Mouse (Mus musculus) G1E (cell line): Measurements from ENCODE around the gene Atl2. TPM values are rescaled to one million over a fixed set of nuclear protein-coding genes. Genes with fewer than 3 reads are reported as not detected.

ENCODE experiments used
- ATAC-seq: 2 replicates; pipeline ENCODE4 v1.8.0; 2016; ENCODE audit warnings: mild to moderate bottlenecking; ENCODE audit not compliant: insufficient number of reproducible peaks, poor library complexity, low FRiP score, severe bottlenecking; ENCODE audit errors: extremely low read depth
- DNase-seq: peaks from one replicate; pipeline ENCODE4 v3.0.0; 2012; ENCODE audit warnings: low spot score
- H3K27me3 ChIP-seq: 2 replicates; pipeline ENCODE4 v1.6.1; 2012; ENCODE audit warnings: mild to moderate bottlenecking, low read length, inconsistent platforms; ENCODE audit not compliant: insufficient read depth
- H3K36me3 ChIP-seq: replicated peaks from 2 replicates; pipeline ENCODE3; 2012; ENCODE audit warnings: mild to moderate bottlenecking, inconsistent platforms
- H3K4me1 ChIP-seq: 2 replicates; pipeline ENCODE4 v1.6.1; 2012; ENCODE audit warnings: low read depth, low read length, inconsistent platforms, mixed read lengths; ENCODE audit not compliant: insufficient read depth
- H3K4me3 ChIP-seq: 2 replicates; pipeline ENCODE4 v1.5.1; 2012; ENCODE audit warnings: low read depth, mild to moderate bottlenecking, inconsistent platforms, low read length, moderate library complexity, mixed read lengths
- H3K9me3 ChIP-seq: replicated peaks from 2 replicates; pipeline ENCODE4 v1.6.1; 2012; ENCODE audit warnings: inconsistent platforms
- CTCF ChIP-seq: IDR thresholded peaks from 2 replicates; pipeline ENCODE4 v1.5.1; 2012; ENCODE audit warnings: low read depth, low read length, inconsistent platforms, mixed read lengths
- GATA1 ChIP-seq: IDR thresholded peaks from 2 replicates; pipeline ENCODE4 v1.6.1; 2012; ENCODE audit warnings: borderline replicate concordance, low read length, inconsistent platforms, mixed read lengths
- GATA2 ChIP-seq: IDR thresholded peaks from 2 replicates; pipeline ENCODE4 v1.6.1; 2012; ENCODE audit warnings: low read depth, low read length, inconsistent platforms, borderline replicate concordance
- POLR2AphosphoS5 ChIP-seq: IDR thresholded peaks from 2 replicates; pipeline ENCODE4 v1.6.1; 2012; ENCODE audit warnings: low read depth, low read length, inconsistent platforms; ENCODE audit not compliant: insufficient replicate concordance
- TAL1 ChIP-seq: conservative IDR thresholded peaks from 2 replicates; pipeline ENCODE4 v1.6.1; 2012; ENCODE audit warnings: low read depth, low read length, inconsistent platforms, mixed read lengths
- polyA plus RNA-seq: library from polyadenylated mRNA; stranded (reverse); fragments of >175 nt; gene quantifications from 2 replicates; pipeline ENCODE4 v1.2.3, GENCODE M21; 2012
- total RNA-seq, 2 experiments: library from RNA; stranded (forward) in 1 of 2; stranded (reverse) in 1 of 2; fragments of 200-1000 nt in 1 of 2; fragments of >200 nt in 1 of 2; fragmentation: Nextera tagmentation in 1 of 2; gene quantifications; 2 replicates each; pipeline ENCODE4 v1.2.3; 2014 to 2017

Atl2 gene
- total and polyA plus RNA-seq, 3 experiments, result 4.7 to 93.3 (median 71.5) TPM

GRCm38 (mm10) chr17:79932676-79933278, 36.9 kb upstream of the Atl2 start:
- Histone ChIP-seq H3K9me3 (no peaks in the 10 kb centered on the region), H3K27me3 (peaks cover 7% of the 10 kb centered on the region; the same call in 1 of the 2 replicates), H3K36me3 (no peaks in the 10 kb centered on the region), H3K4me1 (no peaks in the 10 kb centered on the region), H3K4me3 (no peak overlapping the region)
- TF ChIP-seq POLR2AphosphoS5 (no peak), GATA2 (no peak), GATA1 (no peak), CTCF (no peak), TAL1 (no peak)
- no peak for DNase-seq
- no peak for ATAC-seq

GRCm38 (mm10) chr17:79927110-79927509, 31.2 kb upstream of the Atl2 start:
- DNase-seq (no peak), ATAC-seq (no peak)
- no peaks in the 10 kb centered on the region for H3K9me3 ChIP-seq
- peaks cover 28% of the 10 kb centered on the region for H3K4me1 ChIP-seq
- no peak overlapping the region for H3K4me3 ChIP-seq
- peaks cover 6% of the 10 kb centered on the region; the same call in 1 of the 2 replicates for H3K27me3 ChIP-seq
- no peak for TF ChIP-seq TAL1
- TF ChIP-seq CTCF, result no peak
- no peak for TF ChIP-seq POLR2AphosphoS5
- no peak for TF ChIP-seq GATA1
- no peak for TF ChIP-seq GATA2
- H3K36me3 ChIP-seq, result no peaks in the 10 kb centered on the region

DNA sequence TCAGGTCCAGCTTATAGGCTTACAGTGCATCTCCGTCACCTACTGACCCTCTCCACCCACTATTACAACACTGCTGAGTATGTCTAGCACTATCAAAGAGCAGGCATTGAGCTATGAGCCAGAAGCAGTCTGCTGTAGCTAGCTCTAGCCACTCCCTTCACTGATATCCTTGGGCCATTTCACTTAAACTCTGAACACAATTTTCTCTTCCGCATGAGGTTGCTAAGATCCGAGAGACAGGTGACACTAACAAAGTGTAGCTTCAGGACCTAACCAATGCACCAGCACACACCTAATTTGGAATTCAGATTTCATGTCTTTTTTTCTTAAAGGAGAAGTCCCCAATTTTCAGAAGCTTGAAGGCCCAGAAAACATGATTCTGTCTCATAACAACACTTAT, 30.6 kb upstream of the Atl2 start:
- no peaks in the 10 kb centered on the region for H3K9me3 ChIP-seq
- TF ChIP-seq TAL1, result no peak
- no peak overlapping the region for H3K4me3 ChIP-seq
- H3K27me3 ChIP-seq, result peaks cover 6% of the 10 kb centered on the region; the same call in 1 of the 2 replicates
- peaks cover 28% of the 10 kb centered on the region for H3K4me1 ChIP-seq
- peak; percentile 57 for ATAC-seq
- H3K36me3 ChIP-seq, result no peaks in the 10 kb centered on the region
- DNase-seq, result no peak

DNA sequence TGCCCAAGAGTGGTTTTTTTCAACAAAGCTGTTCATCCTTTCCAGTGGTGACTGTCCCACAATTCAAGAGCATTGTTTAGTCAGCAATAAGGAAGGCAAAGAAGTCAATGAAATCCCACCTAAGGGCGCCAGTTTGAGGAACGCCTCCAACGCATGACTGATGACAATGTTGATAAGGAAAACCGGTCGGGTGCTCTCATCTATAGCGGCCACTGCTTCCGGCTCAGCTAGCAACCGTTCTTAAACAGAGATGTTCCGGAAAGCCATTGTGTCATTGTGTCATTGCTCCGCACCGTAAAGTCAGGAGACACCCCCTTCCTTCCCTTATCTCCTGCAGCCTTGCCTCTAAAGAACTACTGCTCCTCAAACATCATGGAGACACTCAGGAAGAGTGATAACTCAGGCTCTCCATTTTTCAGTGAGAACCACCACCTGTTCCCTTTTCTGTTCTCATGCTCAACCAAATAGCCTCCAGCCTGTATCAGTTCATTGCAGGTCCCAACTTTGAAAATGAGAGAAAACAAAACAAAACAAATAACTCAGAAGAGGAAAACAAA, 30.0 kb upstream of the Atl2 start:
- H3K27me3 ChIP-seq, result peaks cover 6% of the 10 kb centered on the region; the same call in 1 of the 2 replicates
- no peaks in the 10 kb centered on the region for H3K9me3 ChIP-seq
- ATAC-seq (peak; percentile 89), DNase-seq (no peak)
- H3K4me1 ChIP-seq, result peaks cover 28% of the 10 kb centered on the region
- H3K4me3 ChIP-seq, result peak overlapping the region; percentile 6; the same call in 1 of the 2 replicates
- no peaks in the 10 kb centered on the region for H3K36me3 ChIP-seq
- TF ChIP-seq TAL1, result no peak; the same call in 1 of the 2 replicates
- TF ChIP-seq POLR2AphosphoS5, result no peak
- no peak for TF ChIP-seq GATA1
- no peak for TF ChIP-seq GATA2
- no peak for TF ChIP-seq CTCF

DNA sequence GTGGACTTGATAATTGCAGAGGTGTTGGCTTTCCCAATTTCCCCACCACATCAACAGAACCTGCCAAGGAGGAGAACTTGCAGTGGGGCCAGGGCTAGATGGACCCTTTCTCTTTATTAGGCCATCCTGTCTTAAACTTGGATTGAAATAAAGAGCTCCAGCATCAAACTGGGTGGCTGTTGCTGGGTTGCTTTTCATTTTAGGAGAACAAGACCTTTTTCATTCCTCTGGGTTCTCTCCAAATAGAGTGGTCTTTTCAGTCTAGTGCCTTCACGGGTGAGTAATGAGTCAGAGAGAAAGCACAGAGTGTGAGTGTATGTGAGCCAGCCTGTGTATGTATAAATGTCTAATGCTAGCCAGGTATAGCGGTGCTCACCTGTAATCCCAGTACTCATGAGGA, 24.4 kb upstream of the Atl2 start:
- H3K27me3 ChIP-seq, result peaks cover 6% of the 10 kb centered on the region
- H3K36me3 ChIP-seq, result no peaks in the 10 kb centered on the region
- H3K4me3 ChIP-seq, result no peak overlapping the region
- no peak for TF ChIP-seq TAL1
- TF ChIP-seq GATA1, result no peak
- no peak for TF ChIP-seq CTCF
- no peak for TF ChIP-seq POLR2AphosphoS5
- TF ChIP-seq GATA2, result no peak
- no peak for DNase-seq
- peaks cover 30% of the 10 kb centered on the region for H3K4me1 ChIP-seq
- no peaks in the 10 kb centered on the region for H3K9me3 ChIP-seq
- ATAC-seq, result no peak

GRCm38 (mm10) chr17:79919566-79920350, 23.8 kb upstream of the Atl2 start:
- Histone ChIP-seq H3K36me3 (no peaks in the 10 kb centered on the region), H3K4me3 (no peak overlapping the region), H3K4me1 (peaks cover 26% of the 10 kb centered on the region), H3K9me3 (no peaks in the 10 kb centered on the region), H3K27me3 (peaks cover 6% of the 10 kb centered on the region)
- ATAC-seq, result no peak
- no peak for DNase-seq
- TF ChIP-seq TAL1 (no peak), GATA2 (no peak), POLR2AphosphoS5 (no peak), GATA1 (no peak), CTCF (no peak)
